ENCODE assay signal across 8 mouse cellular contexts in genomic region chr6:71012823-71013461, GRCm38 (mm10). TPM values are rescaled to one million over a fixed set of nuclear protein-coding genes. Genes with fewer than 3 reads are reported as not detected.
DNase-seq lines count a peak whose midpoint lies in the region; ATAC-seq and TF ChIP-seq lines count a peak whose summit lies in the region.

No protein-coding gene starts in this region.

- TF ChIP-seq EP300 in heart, postnatal 0 days (IDR thresholded peaks at IDR 0.05; ENCODE audit: low read depth) = no peak
- no peak for TF ChIP-seq EP300 in liver, embryonic 14.5 days (IDR thresholded peaks at IDR 0.05; ENCODE audit: low read depth)

- WGBS in embryonic facial prominence, embryonic 10.5 days = under 1% methylated on average over 38 of the region's 38 CpGs
- WGBS in heart, postnatal 0 days = under 1% methylated on average over 38 of the region's 38 CpGs
- WGBS in liver, embryonic 14.5 days (ENCODE audit: insufficient replicate concordance) = under 1% methylated on average over 38 of the region's 38 CpGs
- WGBS in neural tube, embryonic 11.5 days = under 1% methylated on average over 36 of the region's 38 CpGs
- WGBS in thymus, adult 2 months = 2% methylated on average over 38 of the region's 38 CpGs

- H3K9me3 ChIP-seq in embryonic facial prominence, embryonic 10.5 days = no peaks in the 10 kb centered on the region
- H3K9me3 ChIP-seq in heart, postnatal 0 days (replicated peaks; ENCODE audit: control insufficient read depth, low read length) = no peaks in the 10 kb centered on the region
- H3K9me3 ChIP-seq in liver, embryonic 14.5 days (ENCODE audit: control insufficient read depth, low read length) = no peaks in the 10 kb centered on the region
- 0 out of 2 replicates have a peak, but pooled peaks cover 2% of the 10 kb centered on the region for H3K9me3 ChIP-seq in neural tube, embryonic 11.5 days (ENCODE audit: control insufficient read depth, low read length)

- peak; percentile 11 to 65 for DNase-seq in adrenal gland, adult (ENCODE audit: inconsistent age in 2 of 2, low spot score in 1 of 2)
- DNase-seq in adrenal gland, adult 8-10 months = no peak
- DNase-seq in embryonic facial prominence, embryonic 10.5 days (ENCODE audit: low spot score) = peak; percentile 78
- DNase-seq in heart, postnatal 0 days (ENCODE audit: low spot score) = peak; percentile 58
- DNase-seq in kidney, postnatal 4 days = peak; percentile 58 to 72
- DNase-seq in liver, embryonic 14.5 days (ENCODE audit: low read depth in 3 of 3, low spot score in 3 of 3) = peak in 1 of 3 experiments; percentile 4
- DNase-seq in neural tube, embryonic 11.5 days (ENCODE audit: low spot score) = peak; percentile 84
- DNase-seq in thymus, adult 2 months = peak; percentile 41

- peaks cover 61% of the 10 kb centered on the region for H3K27me3 ChIP-seq in embryonic facial prominence, embryonic 10.5 days (replicated peaks; ENCODE audit: low read depth, poor library complexity, severe bottlenecking)
- peaks cover 24% of the 10 kb centered on the region for H3K27me3 ChIP-seq in heart, postnatal 0 days (ENCODE audit: control insufficient read depth, insufficient read depth, low read length)
- H3K27me3 ChIP-seq in liver, embryonic 14.5 days (ENCODE audit: control insufficient read depth, insufficient read depth, low read length) = peaks cover 5% of the 10 kb centered on the region
- H3K27me3 ChIP-seq in neural tube, embryonic 11.5 days (ENCODE audit: control insufficient read depth, insufficient read depth, low read length) = no peaks in the 10 kb centered on the region
- H3K27me3 ChIP-seq in thymus, adult 2 months (ENCODE audit: control insufficient read depth, insufficient read depth, low read length) = no peaks in the 10 kb centered on the region; the same call in 1 of the 2 replicates

- ATAC-seq in heart, postnatal 0 days (ENCODE audit: insufficient read depth, low read depth) = peak; percentile 67
- no peak for ATAC-seq in liver, embryonic 14.5 days (ENCODE audit: insufficient read depth)
- peak; percentile 94 for ATAC-seq in neural tube, embryonic 11.5 days (ENCODE audit: insufficient read depth, low FRiP score, low TSS enrichment)

- peak overlapping the region; percentile 66 for H3K4me3 ChIP-seq in embryonic facial prominence, embryonic 10.5 days
- peak overlapping the region; percentile 55 for H3K4me3 ChIP-seq in heart, postnatal 0 days (ENCODE audit: low read depth, low read length)
- H3K4me3 ChIP-seq in liver, embryonic 14.5 days (ENCODE audit: insufficient read depth in 1 of 2, low read depth in 2 of 2, low read length in 2 of 2) = peak overlapping the region; percentile 14 to 29; a peak in 3 of 4 replicates
- peak overlapping the region; percentile 43 for H3K4me3 ChIP-seq in neural tube, embryonic 11.5 days (ENCODE audit: low read depth, low read length)
- H3K4me3 ChIP-seq in thymus, adult 2 months (ENCODE audit: control insufficient read depth, insufficient read depth, low read length) = 0 out of 2 replicates have a peak overlapping the region, but pooled peaks have one; percentile 2

- peaks cover 9% of the 10 kb centered on the region for H3K4me1 ChIP-seq in embryonic facial prominence, embryonic 10.5 days
- H3K4me1 ChIP-seq in heart, postnatal 0 days (ENCODE audit: control insufficient read depth, insufficient read depth) = peaks cover 9% of the 10 kb centered on the region; the same call in 1 of the 2 replicates
- no peaks in the 10 kb centered on the region for H3K4me1 ChIP-seq in liver, embryonic 14.5 days (replicated peaks; ENCODE audit: control insufficient read depth in 2 of 2, insufficient read depth in 2 of 2, low read length in 1 of 2)
- H3K4me1 ChIP-seq in neural tube, embryonic 11.5 days (ENCODE audit: control insufficient read depth, insufficient read depth, low read length) = no peaks in the 10 kb centered on the region
- peaks cover 5% of the 10 kb centered on the region for H3K4me1 ChIP-seq in thymus, adult 2 months (replicated peaks; ENCODE audit: control insufficient read depth, insufficient read depth, low read length)

- H3K36me3 ChIP-seq in embryonic facial prominence, embryonic 10.5 days (replicated peaks) = no peaks in the 10 kb centered on the region
- no peaks in the 10 kb centered on the region for H3K36me3 ChIP-seq in heart, postnatal 0 days (replicated peaks; ENCODE audit: control insufficient read depth, insufficient read depth, low read length)
- no peaks in the 10 kb centered on the region for H3K36me3 ChIP-seq in liver, embryonic 14.5 days (replicated peaks; ENCODE audit: control insufficient read depth, insufficient read depth, low read depth)
- H3K36me3 ChIP-seq in neural tube, embryonic 11.5 days (ENCODE audit: control insufficient read depth, insufficient read depth, low read length) = no peaks in the 10 kb centered on the region
- no peaks in the 10 kb centered on the region for H3K36me3 ChIP-seq in thymus, adult 2 months (ENCODE audit: control insufficient read depth, insufficient read depth, low read length)

- TF ChIP-seq POLR2A in thymus, adult 2 months (IDR thresholded peaks at IDR 0.05; ENCODE audit: control insufficient read depth, extremely low read depth, insufficient read depth, low read length, poor library complexity) = no peak

- H3K9ac ChIP-seq in heart, postnatal 0 days (replicated peaks; ENCODE audit: low read depth, low read length) = peak overlapping the region; percentile 26
- no peak overlapping the region for H3K9ac ChIP-seq in liver, embryonic 14.5 days (replicated peaks)
- H3K9ac ChIP-seq in neural tube, embryonic 11.5 days (ENCODE audit: low read length) = peak overlapping the region; percentile 53

- H3K4me2 ChIP-seq in heart, postnatal 0 days (ENCODE audit: low read depth, low read length) = peak overlapping the region; percentile 88
- H3K4me2 ChIP-seq in liver, embryonic 14.5 days (ENCODE audit: low read depth) = peak overlapping the region; percentile 41
- H3K4me2 ChIP-seq in neural tube, embryonic 11.5 days (ENCODE audit: low read depth) = peak overlapping the region; percentile 81

- H3K27ac ChIP-seq in embryonic facial prominence, embryonic 10.5 days (replicated peaks) = peak overlapping the region; percentile 63; the same call in 1 of the 2 replicates
- no peak overlapping the region for H3K27ac ChIP-seq in heart, postnatal 0 days (ENCODE audit: low read depth)
- H3K27ac ChIP-seq in liver, embryonic 14.5 days = no peak overlapping the region
- H3K27ac ChIP-seq in neural tube, embryonic 11.5 days (ENCODE audit: low read depth, low read length) = no peak overlapping the region
- H3K27ac ChIP-seq in thymus, adult 2 months (ENCODE audit: control insufficient read depth, insufficient read depth, low read length) = no peak overlapping the region

- peak; percentile 62 for TF ChIP-seq CTCF in heart, postnatal 0 days (IDR thresholded peaks at IDR 0.05; ENCODE audit: low read depth)
- TF ChIP-seq CTCF in liver, embryonic 14.5 days (IDR thresholded peaks at IDR 0.05; ENCODE audit: low read depth) = peak; percentile 69
- TF ChIP-seq CTCF in thymus, adult 2 months (IDR thresholded peaks at IDR 0.05; ENCODE audit: borderline replicate concordance, control insufficient read depth, extremely low read depth, insufficient read depth, low read length, poor library complexity) = 0 out of 2 replicates have a peak, but pooled peaks have one; percentile 73

RNA-seq across cellular contexts. Expression of gene Foxi3, which starts 56.6 kb away (rescaled TPM):
- total RNA-seq in adrenal gland, adult 8-10 months (2022) = not detected
- polyA plus RNA-seq in embryonic facial prominence, embryonic 10.5 days (2016; fragmentation: Nextera tagmentation; extraction: Ambion mirVana) = 0.26 and 0.37 TPM in 2 replicates
- not detected in 2 replicates for total RNA-seq in heart, postnatal 0 days (2014; rRNA removed; ENCODE audit: low replicate concordance)
- polyA plus RNA-seq in heart, postnatal 0 days (2015; fragmentation: Nextera tagmentation; extraction: Ambion mirVana) = not detected in 2 replicates
- polyA plus RNA-seq in liver, embryonic 14.5 days (2012; rRNA removed) = not detected in 2 replicates
- polyA plus RNA-seq in liver, embryonic 14.5 days (2014; fragmentation: Nextera tagmentation; extraction: Ambion mirVana) = not detected in 2 replicates
- not detected in 2 replicates for polyA plus RNA-seq in neural tube, embryonic 11.5 days (2014; fragmentation: Nextera tagmentation; extraction: Ambion mirVana)
- polyA plus RNA-seq in thymus, adult 2 months (2012; rRNA removed) = 0.08 TPM in 1 of 2 replicates, not detected in the other

Comparison
In these comparisons a context has a peak if more than half of its experiments do, and no peak if none do; other contexts are left out.
1. H3K4me3 ChIP-seq: peak in every context shown above with its lines; median percentile 66 in embryonic facial prominence, embryonic 10.5 days; 55 in heart, postnatal 0 days; 43 in neural tube, embryonic 11.5 days; 22 in liver, embryonic 14.5 days; 2 in thymus, adult 2 months.